Mouse (Mus musculus) neural tube, embryonic 14.5 days (tissue): Measurements from ENCODE around the gene Usp17le. TPM values are rescaled to one million over a fixed set of nuclear protein-coding genes. Genes with fewer than 3 reads are reported as not detected.
"Not testable (repeated sequence)": the region's sequence is repeated elsewhere in the genome, so short reads cannot be mapped to it uniquely, and the experiment has no call there.

Experiments used
- ATAC-seq: fragments of 200-750 bp; cut with Nextera tagmentation; 2 replicates; pipeline ENCODE4 v1.8.0; 2017; ENCODE audit warnings: low read depth, mild to moderate bottlenecking, moderate TSS enrichment, moderate library complexity
- H3K27ac ChIP-seq: fragments of 300-500 bp; sonication (generic); 2 replicates; pipeline ENCODE4 v1.5.1; 2014; ENCODE audit warnings: low read depth, mild to moderate bottlenecking, control low read depth, low read length, moderate library complexity, mixed read lengths
- H3K27me3 ChIP-seq: fragments of 300-500 bp; sonication (generic); 2 replicates; pipeline ENCODE4 v1.6.1; 2014; ENCODE audit warnings: low read length; ENCODE audit not compliant: control insufficient read depth, insufficient read depth
- H3K36me3 ChIP-seq: fragments of 300-500 bp; sonication (generic); 2 replicates; pipeline ENCODE4 v1.6.1; 2014; ENCODE audit warnings: low read length, mixed read lengths; ENCODE audit not compliant: control insufficient read depth, insufficient read depth
- H3K4me1 ChIP-seq: fragments of 300-500 bp; sonication (generic); 2 replicates; pipeline ENCODE4 v1.6.1; 2014; ENCODE audit warnings: low read length; ENCODE audit not compliant: control insufficient read depth, insufficient read depth
- H3K4me2 ChIP-seq: fragments of 300-500 bp; sonication (generic); 2 replicates; pipeline ENCODE4 v1.6.1; 2014; ENCODE audit warnings: mild to moderate bottlenecking, low read depth, low read length, control low read depth
- H3K4me3 ChIP-seq: fragments of 300-500 bp; sonication (generic); 2 replicates; pipeline ENCODE4 v1.5.1; 2014; ENCODE audit warnings: low read depth, low read length, control low read depth, mixed read lengths
- H3K9ac ChIP-seq: fragments of 300-500 bp; sonication (generic); replicated peaks from 2 replicates; pipeline ENCODE4 v1.6.1; 2014; ENCODE audit warnings: low read depth, mild to moderate bottlenecking, control low read depth, low read length, mixed read lengths
- H3K9me3 ChIP-seq: fragments of 300-500 bp; sonication (generic); 2 replicates; pipeline ENCODE4 v1.6.1; 2016; ENCODE audit warnings: low read length; ENCODE audit not compliant: control insufficient read depth
- WGBS: fragments of 180-500 bp; shearing (Covaris S2); extraction: QIAGEN DNeasy Blood & Tissue Kit; methylation state at CpG from one replicate; pipeline ENCODE4 v1.1.7; 2014; 5-methylcytosine and 5-hydroxymethylcytosine counted together
- polyA plus RNA-seq: library from polyadenylated mRNA; unstranded; fragments of >200 nt; fragmentation: Nextera tagmentation; extraction: Ambion mirVana; gene quantifications from 2 replicates; pipeline ENCODE4 v1.2.1, GENCODE M21; 2014

Gene Usp17le
- polyA plus RNA-seq, result not detected in 2 replicates

GRCm38 (mm10) chr7:104777370-104777769 is at the start of gene Usp17le:
Gene Usp17le, minus strand, starts transcription at chr7:104777470.
- not testable (repeated sequence) for H3K9ac ChIP-seq, ATAC-seq, H3K27ac ChIP-seq, H3K36me3 ChIP-seq, H3K4me1 ChIP-seq, H3K27me3 ChIP-seq, H3K9me3 ChIP-seq, H3K4me3 ChIP-seq, H3K4me2 ChIP-seq
- 69% methylated on average over 2 of the region's 2 CpGs for WGBS

GRCm38 (mm10) chr7:104810335-104810734 is 33.1 kb upstream of the Usp17le start:
- H3K9ac ChIP-seq, H3K36me3 ChIP-seq, H3K4me1 ChIP-seq, ATAC-seq, H3K27ac ChIP-seq, H3K4me2 ChIP-seq, H3K4me3 ChIP-seq, H3K9me3 ChIP-seq, H3K27me3 ChIP-seq: not testable (repeated sequence)
- 88% methylated on average over 8 of the region's 8 CpGs for WGBS

- no peak overlapping the region for H3K27ac ChIP-seq
- H3K27me3 ChIP-seq, result no peaks in the 10 kb centered on the region
- ATAC-seq, result no peak
- no peak overlapping the region for H3K9ac ChIP-seq
- H3K4me1 ChIP-seq, result no peaks in the 10 kb centered on the region
- WGBS, result 77% methylated on average over 1 of the region's 1 CpGs
- no peaks in the 10 kb centered on the region for H3K36me3 ChIP-seq
- H3K9me3 ChIP-seq, result no peaks in the 10 kb centered on the region
- no peak overlapping the region for H3K4me3 ChIP-seq
- no peak overlapping the region for H3K4me2 ChIP-seq
Measured at GRCm38 (mm10) chr7:104790796-104791195, 13.5 kb upstream of the Usp17le start.

Other genes with a start within 250 kb of the Usp17le start
- gene Olfr651, start 227.3 kb downstream of the Usp17le start, polyA plus RNA-seq, result 0.16 TPM in 1 of 2 replicates, not detected in the other
- gene Olfr652, start 216.6 kb downstream of the Usp17le start, polyA plus RNA-seq, result 0.11 TPM in 1 of 2 replicates, not detected in the other
- not detected in 2 replicates for gene Olfr653, start 200.2 kb downstream of the Usp17le start, polyA plus RNA-seq
- not detected in 2 replicates for gene Olfr654, start 190.4 kb downstream of the Usp17le start, polyA plus RNA-seq
- 0.27 TPM in 1 of 2 replicates, not detected in the other for gene Olfr655, start 175.7 kb downstream of the Usp17le start, polyA plus RNA-seq
- not detected in 2 replicates for gene Olfr656, start 163.5 kb downstream of the Usp17le start, polyA plus RNA-seq
- gene Olfr657, start 152.7 kb downstream of the Usp17le start, polyA plus RNA-seq, result not detected in 2 replicates
- gene Olfr658, start 130.2 kb downstream of the Usp17le start, polyA plus RNA-seq, result 0.09 and 0.16 TPM in 2 replicates
- not detected in 2 replicates for gene Olfr659, start 110.7 kb downstream of the Usp17le start, polyA plus RNA-seq
- not detected in 2 replicates for gene Olfr661, start 91.0 kb downstream of the Usp17le start, polyA plus RNA-seq
- gene Usp17lb, start 65.1 kb upstream of the Usp17le start, polyA plus RNA-seq, result not detected in 2 replicates
- gene Usp17la, start 79.5 kb upstream of the Usp17le start, polyA plus RNA-seq, result not detected in 2 replicates
- not detected in 2 replicates for gene Olfr665, start 100.6 kb upstream of the Usp17le start, polyA plus RNA-seq
- not detected in 2 replicates for gene Olfr666, start 118.5 kb upstream of the Usp17le start, polyA plus RNA-seq
- not detected in 2 replicates for gene Olfr667, start 144.0 kb upstream of the Usp17le start, polyA plus RNA-seq
- not detected in 2 replicates for gene Olfr668, start 150.6 kb upstream of the Usp17le start, polyA plus RNA-seq
- not detected in 2 replicates for gene Olfr669, start 156.8 kb upstream of the Usp17le start, polyA plus RNA-seq
- gene Olfr670, start 185.2 kb upstream of the Usp17le start, polyA plus RNA-seq, result not detected in 2 replicates
- not detected in 2 replicates for gene Olfr671, start 201.7 kb upstream of the Usp17le start, polyA plus RNA-seq
- not detected in 2 replicates for gene Olfr672, start 224.6 kb upstream of the Usp17le start, polyA plus RNA-seq